Mouse (Mus musculus): ENCODE measurements at regions not wholly inside any gene's neighbourhood (a gene's known extent, or its start where the extent isn't known, plus 50 kb on each side); places are given as distances from the start of the nearest gene placed in this dataset.

DNA sequence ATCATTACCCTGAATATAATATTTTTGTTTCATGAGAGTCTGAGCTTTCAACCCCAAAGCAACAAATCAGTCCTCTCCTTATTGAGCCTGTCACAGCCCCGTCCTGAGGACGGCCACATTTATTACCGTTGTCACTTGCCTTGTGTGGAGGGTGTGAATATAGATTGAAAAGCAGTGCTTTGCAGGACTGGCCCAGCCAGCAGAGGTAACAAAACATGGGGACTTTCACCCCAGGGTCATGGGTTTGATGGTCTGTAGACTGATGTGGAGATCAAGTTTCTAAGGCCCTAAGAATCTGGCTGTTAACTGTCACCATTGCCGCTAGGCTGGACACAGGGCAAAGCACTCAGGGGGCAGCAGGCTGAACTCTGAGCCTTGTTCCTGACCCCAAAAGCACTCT, 175.3 kb upstream of the Nrp1 start:
- H3K79me2 ChIP-seq (ENCODE audit: control insufficient read depth, insufficient read depth, low read length, poor library complexity), result no peaks in the 10 kb centered on the region
- DNase-seq (ENCODE audit: low read depth, low spot score), result no peak
- H3K4me1 ChIP-seq (ENCODE audit: control insufficient read depth in 1 of 2, insufficient read depth in 2 of 2, low read length in 2 of 2), result no peaks in the 10 kb centered on the region
- TF ChIP-seq JUND (IDR thresholded peaks at IDR 0.05; ENCODE audit: low read depth, low read length), result no peak
- no peak for TF ChIP-seq CHD1 (IDR thresholded peaks at IDR 0.05; ENCODE audit: low read depth, low read length)
- no peak for TF ChIP-seq UBTF (IDR thresholded peaks at IDR 0.05; ENCODE audit: borderline replicate concordance, insufficient read depth, low read depth, low read length)
- TF ChIP-seq MAZ (IDR thresholded peaks at IDR 0.05; ENCODE audit: low read depth, low read length), result no peak
- TF ChIP-seq MXI1 (IDR thresholded peaks at IDR 0.05; ENCODE audit: low read depth, low read length), result no peak
- TF ChIP-seq HCFC1 (IDR thresholded peaks at IDR 0.05; ENCODE audit: low read depth, low read length), result no peak
- TF ChIP-seq EP300 (IDR thresholded peaks at IDR 0.05; ENCODE audit: low read depth in 1 of 2, low read length in 2 of 2), result no peak
- no peak for TF ChIP-seq E2F4 (IDR thresholded peaks at IDR 0.05; ENCODE audit: borderline replicate concordance, low read depth, low read length)
- TF ChIP-seq TAL1 (IDR thresholded peaks at IDR 0.05; ENCODE audit: low read length), result no peak
- no peak overlapping the region for H3K9ac ChIP-seq (ENCODE audit: control insufficient read depth, low read depth, low read length, poor library complexity, severe bottlenecking)
- H3K4me3 ChIP-seq (ENCODE audit: control insufficient read depth in 1 of 2, insufficient read depth in 1 of 2, low read depth in 2 of 2, low read length in 2 of 2), result no peak overlapping the region
- no peaks in the 10 kb centered on the region for H3K9me3 ChIP-seq (replicated peaks; ENCODE audit: insufficient read depth, low read length)
- H3K27ac ChIP-seq (ENCODE audit: control insufficient read depth, low read depth, low read length), result no peak overlapping the region
- no peaks in the 10 kb centered on the region for H3K36me3 ChIP-seq (ENCODE audit: control insufficient read depth in 1 of 2, insufficient read depth in 2 of 2, low read length in 2 of 2)
- no peaks in the 10 kb centered on the region for H3K27me3 ChIP-seq (ENCODE audit: control insufficient read depth in 1 of 2, insufficient read depth in 2 of 2, low read length in 2 of 2)

DNA sequence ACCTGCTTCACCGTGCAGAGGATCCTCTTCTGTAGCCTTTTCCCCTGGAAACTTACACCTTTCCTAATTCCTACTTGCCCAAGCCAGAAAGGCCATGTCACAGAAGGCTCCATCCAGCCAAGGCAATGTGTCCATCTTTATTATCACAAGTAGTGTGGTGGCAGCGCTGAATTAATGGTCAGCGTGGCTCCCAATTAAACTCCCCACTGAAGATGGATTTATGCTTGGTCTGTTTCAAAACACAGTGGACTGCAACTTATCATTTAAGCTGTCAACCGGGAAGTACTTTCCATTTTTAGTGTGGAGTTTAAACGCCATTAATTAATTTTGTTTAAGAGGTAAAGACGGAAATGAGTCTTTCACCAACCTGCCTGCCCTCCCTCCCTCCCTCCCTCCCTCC, 170.1 kb upstream of the Nrp1 start:
- Histone ChIP-seq H3K9me3 (replicated peaks; ENCODE audit: insufficient read depth, low read length) (no peaks in the 10 kb centered on the region), H3K4me1 (ENCODE audit: control insufficient read depth in 1 of 2, insufficient read depth in 2 of 2, low read length in 2 of 2) (no peaks in the 10 kb centered on the region), H3K36me3 (ENCODE audit: control insufficient read depth in 1 of 2, insufficient read depth in 2 of 2, low read length in 2 of 2) (no peaks in the 10 kb centered on the region), H3K27ac (ENCODE audit: control insufficient read depth, low read depth, low read length) (no peak overlapping the region), H3K27me3 (ENCODE audit: control insufficient read depth in 1 of 2, insufficient read depth in 2 of 2, low read length in 2 of 2) (no peaks in the 10 kb centered on the region), H3K4me3 (ENCODE audit: control insufficient read depth in 1 of 2, insufficient read depth in 1 of 2, low read depth in 2 of 2, low read length in 2 of 2) (no peak overlapping the region), H3K79me2 (ENCODE audit: control insufficient read depth, insufficient read depth, low read length, poor library complexity) (no peaks in the 10 kb centered on the region), H3K9ac (ENCODE audit: control insufficient read depth, low read depth, low read length, poor library complexity, severe bottlenecking) (no peak overlapping the region)
- TF ChIP-seq SMC3 (IDR thresholded peaks at IDR 0.05; ENCODE audit: low read depth, low read length), result no peak
- DNase-seq (ENCODE audit: low read depth, low spot score), result no peak

- Histone ChIP-seq H3K4me1 (ENCODE audit: control insufficient read depth in 1 of 2, insufficient read depth in 2 of 2, low read length in 2 of 2) (no peaks in the 10 kb centered on the region), H3K9ac (ENCODE audit: control insufficient read depth, low read depth, low read length, poor library complexity, severe bottlenecking) (no peak overlapping the region), H3K27ac (ENCODE audit: control insufficient read depth, low read depth, low read length) (no peak overlapping the region), H3K79me2 (ENCODE audit: control insufficient read depth, insufficient read depth, low read length, poor library complexity) (no peaks in the 10 kb centered on the region), H3K27me3 (ENCODE audit: control insufficient read depth in 1 of 2, insufficient read depth in 2 of 2, low read length in 2 of 2) (no peaks in the 10 kb centered on the region), H3K9me3 (replicated peaks; ENCODE audit: insufficient read depth, low read length) (no peaks in the 10 kb centered on the region), H3K36me3 (ENCODE audit: control insufficient read depth in 1 of 2, insufficient read depth in 2 of 2, low read length in 2 of 2) (no peaks in the 10 kb centered on the region), H3K4me3 (ENCODE audit: control insufficient read depth in 1 of 2, insufficient read depth in 1 of 2, low read depth in 2 of 2, low read length in 2 of 2) (no peak overlapping the region)
- no peak for DNase-seq (ENCODE audit: low read depth, low spot score)
- no peak for TF ChIP-seq RAD21 (IDR thresholded peaks at IDR 0.05; ENCODE audit: low read depth, low read length)
- TF ChIP-seq RCOR1 (IDR thresholded peaks at IDR 0.05; ENCODE audit: low read depth, low read length), result no peak
- no peak for TF ChIP-seq USF1 (IDR thresholded peaks at IDR 0.05; ENCODE audit: low read depth, low read length)
- TF ChIP-seq ZC3H11A (IDR thresholded peaks at IDR 0.05; ENCODE audit: low read depth, low read length), result no peak
These were observed 165.0 kb upstream of the Nrp1 start for GRCm38 (mm10) chr8:128193293-128193887.
